Mouse (Mus musculus): Measurements from ENCODE around the gene Ms4a10.
A peak's percentile ranks its signal among the peaks of the same experiment; 100 is the strongest.

The Ms4a10 gene

DNA sequence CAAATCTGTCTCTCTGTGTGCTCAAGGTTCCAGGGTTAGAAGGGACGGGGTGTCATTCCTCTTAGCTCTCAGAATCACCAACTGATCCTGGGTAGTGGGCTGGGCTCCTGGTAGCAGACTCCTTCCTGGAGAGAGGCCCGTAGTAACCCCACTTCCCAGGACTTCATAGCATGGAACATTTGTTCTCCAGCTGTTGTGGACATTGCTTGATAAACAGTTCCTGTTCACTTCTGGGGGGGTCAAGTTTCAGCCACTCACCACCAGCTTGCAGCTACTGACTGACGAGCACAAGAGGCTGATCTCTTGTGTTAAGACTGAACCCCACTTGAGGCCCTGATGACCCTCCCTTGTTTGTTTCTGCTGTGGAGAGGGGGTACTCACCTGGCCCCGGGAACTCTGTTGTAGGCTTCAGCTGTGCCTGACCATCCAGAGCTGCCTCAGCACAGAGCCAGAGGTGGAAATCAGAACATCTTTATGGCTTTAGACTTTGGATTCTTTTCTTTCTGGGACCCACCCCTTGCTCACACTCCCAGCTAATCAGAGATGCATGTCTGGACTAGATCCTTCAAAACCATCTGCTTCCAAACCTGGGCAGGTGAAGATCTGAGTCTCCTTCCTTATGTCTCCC lies at the start of gene Ms4a10:
TSS of gene Ms4a10 (minus strand) at position 433 of the 628 bp plus-strand sequence.
- no peak for DNase-seq (ENCODE audit: low spot score)

DNA sequence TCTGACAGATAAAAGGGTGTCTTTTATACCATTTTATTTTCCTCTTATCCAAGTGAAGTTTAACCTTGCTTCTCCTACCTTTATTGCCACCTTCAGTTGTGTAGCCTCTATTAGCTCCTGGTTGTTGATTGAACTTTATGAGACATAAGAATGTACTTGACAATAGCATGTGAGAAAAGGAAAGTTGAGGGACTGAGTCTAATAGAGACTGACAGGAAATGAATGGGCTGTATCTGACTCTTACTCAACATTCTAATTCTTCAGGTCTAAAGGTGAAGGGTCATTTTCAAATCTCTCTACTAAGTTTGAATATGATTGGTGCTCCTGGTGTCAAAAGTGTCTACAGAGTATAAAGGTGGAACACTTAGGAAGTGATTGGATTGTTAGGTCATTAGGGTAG lies 47.9 kb upstream of the Ms4a10 start:
- DNase-seq (ENCODE audit: low spot score) = no peak

DNA sequence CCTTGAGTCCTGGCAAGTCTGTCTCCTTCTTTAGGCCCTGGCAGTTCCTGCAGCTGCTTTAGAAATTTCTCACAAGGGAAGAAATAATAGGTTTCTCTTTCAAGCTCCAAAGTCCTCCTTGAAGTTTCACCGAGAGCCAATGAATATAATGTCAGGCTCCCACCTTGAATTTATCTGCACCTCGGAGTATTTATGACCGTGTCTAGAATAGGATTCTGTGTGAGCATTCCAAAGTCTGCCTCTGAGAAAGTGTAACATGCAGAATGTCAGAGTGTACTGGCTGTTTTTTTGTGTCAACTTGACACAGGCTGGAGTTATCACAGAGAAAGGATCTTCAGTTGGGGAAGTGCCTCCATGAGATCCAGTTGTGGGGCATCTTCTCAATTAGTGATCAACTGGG lies 43.4 kb upstream of the Ms4a10 start, which contains the start of gene Ms4a18:
TSS of gene Ms4a18 (minus strand) at position 141 of the 400 bp plus-strand sequence.
- no peak for DNase-seq (ENCODE audit: low spot score)

DNA sequence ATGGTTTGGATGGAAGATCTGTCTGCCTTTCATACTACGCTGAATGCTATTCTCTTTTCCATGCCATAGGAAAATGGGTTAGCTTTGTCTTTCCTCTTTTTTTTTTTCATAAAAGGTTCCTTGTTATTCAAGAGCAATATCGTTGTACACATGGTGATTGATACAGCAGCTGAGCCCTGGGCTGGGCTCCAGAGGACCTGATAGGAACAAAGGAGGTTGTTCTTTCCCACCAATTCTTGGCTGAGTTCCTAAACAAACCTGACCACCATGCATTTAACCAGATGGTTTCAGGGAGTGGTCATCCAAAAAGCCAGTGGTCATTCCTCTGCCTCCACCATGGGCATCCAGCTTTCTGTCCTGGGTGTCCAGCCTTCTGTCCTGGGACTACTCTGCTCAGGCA lies 42.8 kb upstream of the Ms4a10 start:
- no peak for DNase-seq (ENCODE audit: low spot score)

DNA sequence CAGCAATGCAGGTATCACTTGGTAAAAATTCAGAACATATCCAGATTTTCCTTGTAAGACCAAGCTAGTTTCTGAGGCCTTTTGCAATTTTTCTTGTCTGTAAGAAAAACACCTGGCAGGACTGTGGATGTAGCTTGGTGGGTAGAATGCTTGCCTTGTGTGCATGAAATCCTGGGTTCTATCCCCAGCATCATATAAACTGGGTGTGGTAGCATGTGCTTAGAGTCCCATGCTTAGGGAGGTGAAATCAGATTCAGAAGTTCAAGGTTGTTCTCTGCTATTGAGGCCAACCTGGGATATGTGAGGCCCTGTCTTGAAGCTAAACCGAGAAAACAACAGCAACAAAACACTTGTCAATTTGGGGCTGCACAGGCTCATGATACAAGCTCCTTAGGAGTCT lies 41.5 kb upstream of the Ms4a10 start:
- DNase-seq (ENCODE audit: low spot score) = no peak

DNA sequence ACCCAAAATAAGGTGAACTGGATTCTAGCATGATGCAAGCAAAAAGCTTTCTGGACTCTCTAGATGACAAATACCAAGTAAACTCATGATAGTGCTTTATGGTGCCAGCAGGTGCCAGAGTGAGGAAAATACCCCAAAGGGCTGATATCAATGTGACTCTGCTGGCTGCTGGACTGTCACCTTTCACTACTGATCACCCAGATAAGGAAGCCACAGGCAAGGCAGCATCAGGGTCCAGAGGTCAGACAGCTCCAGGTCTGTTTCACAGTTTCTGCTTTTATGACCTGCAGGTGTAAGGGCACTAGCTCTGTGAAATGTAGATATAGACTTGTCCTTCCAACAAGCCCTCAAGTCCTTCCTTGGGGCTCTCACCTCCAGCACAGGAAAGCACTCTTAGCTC lies 41.0 kb upstream of the Ms4a10 start:
- DNase-seq (ENCODE audit: low spot score) = no peak

DNA sequence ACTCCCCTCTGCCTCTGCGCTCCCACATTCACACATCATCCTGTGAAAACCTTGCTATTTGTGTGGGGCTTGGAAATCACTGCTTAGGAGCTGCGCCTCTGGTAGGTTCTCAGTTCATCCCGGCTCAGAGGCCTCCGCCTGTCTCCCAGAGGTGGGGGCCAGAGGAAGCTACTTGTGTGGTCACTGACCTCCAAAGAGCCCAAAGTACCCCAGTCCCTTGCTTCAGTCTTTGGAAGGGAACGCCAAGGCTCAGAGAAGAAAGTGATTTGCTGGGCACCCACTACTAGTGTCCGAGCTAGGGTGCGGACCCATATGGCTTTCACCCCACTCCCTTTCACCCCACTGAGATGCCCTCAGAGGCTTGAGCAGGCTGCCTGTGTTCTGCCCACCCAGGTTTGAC lies 18.7 kb upstream of the Ms4a10 start, which contains the start of gene Ms4a15:
TSS of gene Ms4a15 (minus strand) at position 101 of the 400 bp plus-strand sequence.
- no peak for DNase-seq (ENCODE audit: low spot score)

DNA sequence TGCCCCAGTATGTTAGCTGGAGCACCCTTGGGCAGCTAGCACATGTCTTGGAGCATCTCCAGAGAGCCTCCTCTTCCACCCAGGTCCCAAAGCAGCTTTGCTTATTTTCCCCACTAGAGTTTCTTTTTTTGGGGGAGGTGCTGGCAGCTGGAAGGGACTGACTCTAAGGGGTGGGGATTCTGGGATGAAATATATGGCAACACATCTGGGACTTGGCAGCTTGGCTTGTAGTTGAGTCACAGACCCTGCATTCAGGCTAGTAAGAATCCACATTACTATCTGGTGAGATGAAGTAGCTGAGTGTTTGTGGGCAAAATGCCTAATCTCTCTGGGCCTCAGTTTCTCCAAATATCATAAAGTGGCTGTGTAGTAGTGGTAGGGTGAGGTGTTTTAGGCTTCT lies 17.4 kb upstream of the Ms4a10 start:
- DNase-seq (ENCODE audit: low spot score) = no peak

DNA sequence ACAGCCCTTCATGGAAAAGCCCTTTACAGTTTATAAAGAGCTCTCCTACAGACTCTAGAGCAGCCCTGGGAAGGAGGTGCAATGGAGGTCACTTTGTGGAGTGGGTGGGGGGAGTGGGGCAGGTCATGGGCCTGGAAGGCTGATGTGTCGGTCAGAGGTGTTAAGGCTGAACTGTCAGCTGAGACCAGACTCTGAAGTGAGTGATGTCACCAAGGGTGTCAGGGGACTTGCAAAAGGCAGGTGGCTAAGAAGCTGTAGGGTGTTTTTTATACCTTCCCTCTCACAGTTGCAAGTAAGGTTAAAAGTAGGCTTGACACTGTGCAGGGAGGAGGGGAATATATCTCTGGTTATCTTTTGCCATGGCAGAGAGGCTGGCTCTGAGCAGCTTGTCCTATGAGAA lies 16.3 kb upstream of the Ms4a10 start:
- no peak for DNase-seq (ENCODE audit: low spot score)

DNA sequence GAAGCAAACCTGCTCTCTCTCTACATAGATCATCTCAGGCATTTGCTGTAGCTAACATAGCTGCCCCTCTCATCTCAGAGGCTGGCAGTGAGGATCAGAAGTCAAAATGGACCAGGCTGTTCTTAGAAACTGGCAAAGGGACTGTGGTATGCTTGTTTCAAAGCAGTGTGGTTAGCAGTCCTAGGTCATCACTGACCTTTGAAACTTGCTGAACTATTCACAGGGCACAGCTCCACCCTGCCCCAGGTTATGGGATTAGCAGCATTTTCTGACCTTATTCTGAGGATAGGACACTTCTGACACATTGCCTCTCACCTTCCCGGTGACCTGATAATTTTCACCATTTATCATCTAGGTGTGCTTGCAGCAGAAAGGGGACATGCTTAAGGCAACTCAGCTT lies 14.1 kb upstream of the Ms4a10 start:
- DNase-seq (ENCODE audit: low spot score) = no peak

DNA sequence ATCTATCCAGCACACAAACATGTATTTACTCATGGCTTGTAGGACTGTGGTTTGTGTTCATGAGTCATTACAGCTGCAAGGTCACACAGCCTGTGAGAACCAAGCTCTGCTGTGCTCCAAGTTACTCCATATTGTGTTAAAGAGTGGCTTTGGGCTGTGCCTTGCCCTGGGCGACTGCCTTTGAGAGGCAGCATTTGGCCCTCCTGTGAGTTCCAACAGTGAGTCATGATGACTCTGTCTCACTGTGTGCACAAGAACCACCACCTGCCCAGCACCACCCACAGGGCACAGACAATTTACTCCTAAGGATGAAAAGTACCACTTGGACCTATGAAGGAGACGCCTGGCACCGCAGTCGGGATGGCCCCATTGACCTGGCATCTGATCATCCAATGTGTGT lies 11.4 kb upstream of the Ms4a10 start:
- DNase-seq (ENCODE audit: low spot score) = no peak

DNA sequence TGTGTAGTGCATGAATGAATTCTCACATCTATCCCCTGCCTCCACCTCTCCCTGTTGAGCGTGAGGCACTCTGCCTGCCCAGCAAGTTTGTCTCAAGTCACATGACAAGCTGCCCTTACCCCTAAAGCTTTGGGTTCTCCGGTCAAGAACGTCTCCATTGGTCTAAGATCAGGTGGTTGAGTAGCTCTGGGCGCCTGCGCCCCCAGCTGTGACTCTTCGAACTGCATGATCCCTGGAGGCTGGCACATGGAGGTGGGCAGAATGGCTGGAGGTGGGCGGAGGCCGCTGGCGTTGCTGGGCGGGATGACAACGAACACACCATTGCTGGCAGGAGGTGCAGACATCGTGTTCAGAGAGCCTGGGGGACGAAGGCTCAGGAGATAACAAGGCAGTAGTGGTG lies 10.1 kb upstream of the Ms4a10 start:
- no peak for DNase-seq (ENCODE audit: low spot score)

DNA sequence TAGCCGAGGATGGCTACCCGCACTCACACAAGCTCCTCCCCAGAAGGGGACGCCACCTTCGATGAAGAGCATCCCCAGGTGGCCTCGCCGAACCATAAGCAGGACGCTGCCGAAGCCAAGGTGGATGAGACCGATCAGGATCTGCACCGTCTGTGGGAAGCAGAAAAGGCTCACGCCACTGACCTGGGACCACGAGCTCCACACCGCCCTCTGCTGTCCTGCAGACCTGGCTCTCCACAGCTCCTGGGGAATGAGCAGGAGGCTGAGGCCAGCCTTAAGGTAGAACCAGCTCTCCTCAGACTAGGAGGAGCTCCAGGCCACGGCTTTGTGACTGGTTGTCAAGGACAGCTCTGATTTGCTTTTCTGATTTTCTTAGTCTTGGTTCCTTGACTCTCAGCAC lies 8.7 kb upstream of the Ms4a10 start:
- DNase-seq (ENCODE audit: low spot score) = no peak

DNA sequence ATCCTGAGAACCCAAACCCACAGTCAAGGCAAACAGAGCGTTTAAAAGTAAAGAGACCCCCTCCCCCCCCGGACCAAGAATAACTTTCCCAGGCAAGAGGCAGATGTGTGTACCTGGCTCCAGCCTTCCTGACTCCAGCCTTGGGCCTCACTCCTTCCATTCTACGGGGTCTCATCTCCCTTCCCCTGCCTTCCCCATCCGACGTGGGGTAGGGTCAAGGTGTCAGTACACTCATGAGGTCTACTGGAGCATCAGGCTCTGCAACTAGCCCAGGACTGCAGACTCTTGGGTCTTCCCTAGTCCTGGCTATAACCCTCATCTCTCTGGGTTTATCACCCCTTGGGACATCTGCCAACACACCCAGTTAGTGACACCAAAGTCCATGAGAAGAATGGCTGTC lies 5.7 kb upstream of the Ms4a10 start:
- DNase-seq (ENCODE audit: low spot score) = no peak

DNA sequence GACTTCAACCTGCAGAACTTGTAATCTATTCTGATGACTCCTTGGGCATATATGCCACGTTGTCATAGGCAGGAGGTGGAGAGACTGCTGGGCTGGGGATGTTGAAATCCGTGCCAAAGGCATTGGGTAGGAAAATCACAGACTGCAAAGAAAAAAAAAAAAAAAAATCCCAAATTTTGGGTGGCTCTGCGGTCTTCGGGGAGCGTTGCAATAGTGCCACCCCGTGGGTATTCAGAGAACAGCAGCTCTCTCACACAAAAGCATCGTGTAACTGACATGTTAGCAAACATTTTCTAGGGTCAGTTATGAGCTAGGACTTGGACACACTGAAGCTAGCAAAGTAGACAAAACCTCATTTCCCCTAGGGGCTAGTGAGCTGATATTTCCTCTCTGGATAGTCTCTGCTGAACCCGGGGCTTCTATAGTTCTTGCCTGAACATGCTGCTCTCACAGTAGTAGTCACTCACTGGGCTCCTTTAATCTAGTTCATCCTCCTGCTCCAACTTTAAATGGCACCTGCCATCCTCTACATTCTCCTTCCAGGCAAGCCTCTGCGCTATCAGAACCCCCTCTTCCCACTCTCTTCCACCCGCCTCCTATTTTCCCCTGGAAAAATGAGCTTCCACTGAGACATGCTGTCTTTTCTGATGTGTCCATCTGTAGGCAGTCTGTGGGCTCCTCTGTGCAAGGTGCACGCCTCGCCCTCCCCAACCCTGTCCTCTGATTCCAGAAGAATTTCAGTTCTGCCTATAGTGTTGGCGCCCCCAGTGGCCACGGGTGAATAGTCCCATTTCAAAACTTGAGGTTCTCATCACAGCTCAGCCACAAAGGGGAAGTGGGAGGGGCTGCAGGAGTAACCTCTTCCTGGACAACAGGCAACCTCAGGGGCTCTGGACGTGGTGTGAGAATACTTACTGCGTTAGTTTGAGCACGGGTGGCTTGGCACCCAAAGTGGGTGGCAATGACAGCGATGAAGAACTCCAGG lies 5.0 kb upstream of the Ms4a10 start:
- peak; percentile 41 for DNase-seq (ENCODE audit: low spot score)

DNA sequence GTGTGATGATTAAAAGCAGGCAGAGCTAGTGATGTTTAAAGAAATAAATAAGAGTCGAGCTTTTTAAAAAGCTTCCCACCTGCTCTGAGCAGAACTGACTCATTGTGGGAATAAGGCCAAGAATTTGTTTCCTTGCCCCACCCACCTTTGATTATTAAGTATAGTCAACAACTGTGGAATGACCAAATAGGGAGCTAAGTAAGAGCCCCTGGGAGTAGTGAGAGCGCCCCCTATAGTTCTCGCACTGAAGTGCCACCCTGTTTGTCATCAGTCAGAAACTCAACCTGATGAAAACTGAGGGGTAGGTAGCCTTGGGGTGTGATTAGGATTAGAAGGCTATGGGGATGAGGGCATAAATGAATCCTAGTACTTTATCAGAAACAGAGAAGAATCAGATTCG lies 1.8 kb upstream of the Ms4a10 start:
- no peak for DNase-seq (ENCODE audit: low spot score)

DNA sequence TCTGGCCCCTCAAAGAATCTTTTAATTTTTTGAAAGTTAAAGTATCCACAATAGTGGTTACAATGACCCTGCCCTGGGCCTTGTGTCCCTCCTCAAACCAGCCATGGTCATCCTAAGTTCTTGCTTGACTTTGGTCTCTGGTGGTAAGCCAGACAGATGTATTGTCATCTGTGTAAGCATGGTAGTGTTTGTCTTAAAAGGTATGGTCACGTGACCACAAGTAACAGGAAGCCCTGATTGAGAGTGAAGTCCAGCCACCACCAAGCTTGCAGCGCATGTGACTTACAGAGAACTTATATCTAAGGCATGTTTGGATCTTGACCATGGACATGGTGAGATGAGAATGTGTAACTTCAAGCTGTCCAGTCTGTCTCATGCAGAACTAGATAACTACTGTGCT lies 717 bp upstream of the Ms4a10 start:
- no peak for DNase-seq (ENCODE audit: low spot score)

DNA sequence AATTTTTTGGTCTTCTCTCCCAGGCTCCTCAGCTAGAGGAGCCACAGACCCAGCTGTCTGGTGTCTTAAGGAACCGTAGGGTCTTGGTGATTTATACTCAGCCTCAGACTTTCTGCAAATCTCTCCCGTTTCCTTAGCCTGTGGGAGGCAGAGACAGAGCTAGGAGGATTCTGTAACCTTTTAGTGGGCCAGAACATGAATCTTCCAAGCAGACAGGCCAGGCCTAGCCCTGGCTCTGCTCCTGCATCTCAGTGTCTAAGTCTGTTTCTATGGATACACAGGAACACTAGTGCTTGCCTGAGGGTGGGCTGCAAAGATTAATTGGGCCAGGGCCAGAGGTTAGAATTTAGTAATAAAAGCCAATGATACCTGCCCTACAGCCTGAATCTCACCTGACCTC lies 1.3 kb downstream of the Ms4a10 start:
- no peak for DNase-seq (ENCODE audit: low spot score)

DNA sequence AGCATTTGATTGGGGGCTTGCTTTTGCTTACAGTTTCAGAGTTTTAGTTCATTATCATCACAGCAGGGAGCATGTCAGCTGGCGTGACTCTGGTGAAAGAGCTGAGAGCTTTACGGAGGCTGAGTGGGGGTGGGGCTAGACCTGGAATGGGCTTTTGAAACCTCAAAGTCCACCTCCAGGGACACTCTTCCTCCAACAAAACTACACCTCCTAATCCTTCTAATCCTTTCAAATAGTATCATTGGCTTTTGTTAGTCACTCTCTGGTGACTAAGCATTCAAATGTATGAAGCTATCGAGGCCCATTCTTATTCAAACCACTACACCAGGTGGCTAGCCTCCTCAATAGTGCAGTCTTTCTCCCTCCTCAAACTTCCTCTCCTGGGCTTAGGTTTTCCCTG lies 1.8 kb downstream of the Ms4a10 start:
- no peak for DNase-seq (ENCODE audit: low spot score)

DNA sequence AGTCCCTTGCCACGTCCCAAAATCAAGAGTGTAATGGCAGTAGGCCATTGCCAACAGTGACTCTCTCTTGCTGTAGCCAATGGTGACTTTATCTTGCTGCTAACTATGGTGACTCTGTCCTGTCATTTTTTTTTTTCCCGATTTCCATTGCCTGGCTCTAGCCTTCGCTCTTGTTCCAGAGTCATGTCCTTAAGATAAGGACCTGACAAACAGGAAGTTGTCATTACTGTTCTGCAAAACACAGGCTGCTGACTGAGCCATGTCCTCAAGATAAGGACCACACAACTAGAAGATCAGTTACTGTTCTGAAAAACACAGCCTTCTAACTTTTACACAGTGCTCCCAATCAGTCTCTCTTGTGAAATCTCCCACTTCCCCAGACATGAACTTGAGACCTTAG lies 4.0 kb downstream of the Ms4a10 start:
- DNase-seq (ENCODE audit: low spot score) = no peak

DNA sequence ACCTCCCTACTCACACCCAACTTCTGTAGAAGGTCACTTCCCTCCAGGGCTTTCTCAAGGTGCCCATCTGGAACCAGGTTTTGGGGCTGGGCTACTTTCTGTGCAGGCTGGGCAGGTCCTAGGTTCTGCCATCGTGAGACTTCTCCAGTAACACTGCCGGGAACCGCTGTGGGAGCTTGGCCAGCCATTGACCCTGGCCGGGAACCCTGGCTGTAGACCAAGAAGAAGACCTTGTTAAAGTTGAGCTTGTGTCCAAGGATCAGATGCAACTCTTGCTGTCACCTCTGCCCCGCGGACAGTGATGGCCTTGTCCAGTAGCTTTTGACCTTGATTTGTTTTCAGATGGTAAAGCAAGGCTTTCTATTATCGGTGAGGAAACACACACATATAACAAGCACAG lies 5.9 kb downstream of the Ms4a10 start:
- DNase-seq (ENCODE audit: low spot score) = no peak

DNA sequence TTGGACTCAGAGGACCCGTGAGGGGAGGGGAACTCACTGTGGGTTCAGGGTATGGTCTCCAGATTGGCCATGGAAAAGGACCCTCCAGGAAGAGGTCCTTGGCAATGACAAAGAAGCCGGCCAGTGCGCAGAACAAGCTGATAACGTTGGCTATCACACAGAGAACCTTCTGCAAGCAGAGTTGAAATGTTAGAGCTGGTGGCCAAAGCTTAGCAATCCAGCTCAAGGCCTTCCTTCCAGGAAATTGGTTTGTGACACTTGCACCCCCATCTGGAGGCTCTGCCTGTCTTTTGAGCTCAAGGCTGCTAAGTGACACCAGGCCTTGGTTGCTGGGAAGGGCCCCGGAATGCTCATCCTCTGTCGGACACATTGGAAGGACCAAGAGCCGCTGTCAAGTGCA lies 8.7 kb downstream of the Ms4a10 start:
- DNase-seq (ENCODE audit: low spot score) = no peak

DNA sequence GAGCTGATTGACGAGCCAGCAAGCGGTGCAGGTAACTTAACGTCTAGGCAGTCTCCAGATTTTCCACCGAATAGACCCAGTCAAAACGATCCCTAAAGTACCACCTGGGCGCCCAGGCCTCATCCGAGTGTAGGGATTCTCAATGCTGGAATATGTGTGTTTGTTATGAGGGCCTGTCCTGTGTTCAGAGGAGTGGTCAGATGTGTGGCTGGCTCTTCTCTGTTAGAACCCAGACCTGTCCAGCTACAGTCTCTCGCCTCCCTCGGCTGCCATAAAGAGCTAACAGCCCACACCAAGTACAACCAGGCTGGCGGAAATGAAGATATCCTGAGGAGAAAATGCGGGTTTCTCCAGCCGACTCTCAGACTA lies 14.5 kb downstream of the Ms4a10 start:
- no peak for DNase-seq (ENCODE audit: low spot score)
